Mouse (Mus musculus): ENCODE results near the gene Hoxa3. TPM values are rescaled to one million over a fixed set of nuclear protein-coding genes. Genes with fewer than 3 reads are reported as not detected.

Hoxa3 gene
- polyA plus RNA-seq, 1 experiment from 2014 or later: 3.4 TPM

GRCm38 (mm10) chr6:52229558-52230416 lies 16.7 kb upstream of the Hoxa3 start:
- no peak for ATAC-seq
- Histone ChIP-seq H3K27ac (ENCODE audit: low read depth, low read length) (no peak overlapping the region; the same call in 1 of the 2 replicates), H3K4me3 (ENCODE audit: low read depth, low read length) (peak overlapping the region; percentile 28), H3K36me3 (ENCODE audit: control insufficient read depth, insufficient read depth) (no peaks in the 10 kb centered on the region), H3K9me3 (ENCODE audit: control insufficient read depth) (no peaks in the 10 kb centered on the region), H3K9ac (ENCODE audit: low read depth, low read length) (no peak overlapping the region), H3K27me3 (replicated peaks; ENCODE audit: control insufficient read depth, insufficient read depth, low read length) (peaks cover 97% of the 10 kb centered on the region), H3K4me1 (replicated peaks; ENCODE audit: control insufficient read depth, insufficient read depth, low read length) (no peaks in the 10 kb centered on the region), H3K4me2 (replicated peaks; ENCODE audit: low read depth) (peak overlapping the region; percentile 35)
- no peak for TF ChIP-seq CTCF (IDR thresholded peaks at IDR 0.05; ENCODE audit: low read depth)
- WGBS: 3% methylated on average over 44 of the region's 44 CpGs

- ATAC-seq: no peak
- H3K36me3 ChIP-seq (ENCODE audit: control insufficient read depth, insufficient read depth): no peaks in the 10 kb centered on the region
- no peak for TF ChIP-seq CTCF (IDR thresholded peaks at IDR 0.05; ENCODE audit: low read depth)
- no peak overlapping the region; the same call in 1 of the 2 replicates for H3K9ac ChIP-seq (ENCODE audit: low read depth, low read length)
- no peak overlapping the region for H3K27ac ChIP-seq (ENCODE audit: low read depth, low read length)
- H3K4me2 ChIP-seq (replicated peaks; ENCODE audit: low read depth): peak overlapping the region; percentile 35
- peak overlapping the region; percentile 28 for H3K4me3 ChIP-seq (ENCODE audit: low read depth, low read length)
- peaks cover 96% of the 10 kb centered on the region for H3K27me3 ChIP-seq (replicated peaks; ENCODE audit: control insufficient read depth, insufficient read depth, low read length)
- WGBS: 2% methylated on average over 38 of the region's 38 CpGs
- no peaks in the 10 kb centered on the region for H3K9me3 ChIP-seq (ENCODE audit: control insufficient read depth)
- H3K4me1 ChIP-seq (replicated peaks; ENCODE audit: control insufficient read depth, insufficient read depth, low read length): no peaks in the 10 kb centered on the region
Observed at GRCm38 (mm10) chr6:52228475-52229465, 15.6 kb upstream of the Hoxa3 start.

DNA sequence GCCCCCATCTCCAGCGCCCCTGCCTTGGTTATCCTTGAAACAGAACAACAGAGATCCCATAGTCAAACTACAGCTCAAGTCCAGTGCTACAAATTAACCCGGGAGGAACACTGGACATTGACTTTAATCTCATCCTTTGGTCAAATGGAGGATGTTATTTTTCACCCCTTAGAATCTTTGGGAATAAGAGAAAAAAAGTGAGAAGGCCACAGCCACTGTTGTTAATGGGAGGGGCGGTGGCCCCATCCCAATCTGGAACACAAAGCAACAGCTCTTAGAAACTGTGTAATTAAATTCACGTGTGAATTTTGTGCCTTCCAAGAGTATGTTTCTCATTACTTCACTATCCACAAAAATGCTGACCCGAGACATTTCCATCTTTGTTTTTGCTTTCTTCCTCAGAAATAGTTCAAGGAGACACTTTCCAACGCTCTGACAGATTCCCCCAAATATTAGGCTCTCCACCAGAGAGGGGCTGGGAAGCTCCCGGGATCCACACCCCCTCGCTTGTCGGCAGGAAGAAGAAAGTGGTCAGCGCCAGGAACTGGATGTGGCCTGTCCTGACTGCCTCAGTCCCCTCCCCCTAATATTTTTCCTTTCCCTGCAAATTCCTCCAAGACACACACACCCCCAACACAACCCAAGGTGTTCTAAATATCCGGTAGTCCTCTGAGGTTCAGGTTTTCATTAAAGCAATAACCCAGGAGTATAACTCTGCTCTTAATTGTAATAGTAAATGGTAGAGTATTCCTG lies 14.5 kb upstream of the Hoxa3 start:
- Histone ChIP-seq H3K27ac (ENCODE audit: low read depth, low read length) (no peak overlapping the region), H3K27me3 (replicated peaks; ENCODE audit: control insufficient read depth, insufficient read depth, low read length) (peaks cover 95% of the 10 kb centered on the region), H3K4me3 (ENCODE audit: low read depth, low read length) (no peak overlapping the region), H3K9me3 (ENCODE audit: control insufficient read depth) (no peaks in the 10 kb centered on the region), H3K4me2 (replicated peaks; ENCODE audit: low read depth) (no peak overlapping the region), H3K9ac (ENCODE audit: low read depth, low read length) (no peak overlapping the region), H3K4me1 (replicated peaks; ENCODE audit: control insufficient read depth, insufficient read depth, low read length) (no peaks in the 10 kb centered on the region), H3K36me3 (ENCODE audit: control insufficient read depth, insufficient read depth) (no peaks in the 10 kb centered on the region)
- WGBS: 9% methylated on average over 11 of the region's 11 CpGs
- ATAC-seq: no peak
- no peak for TF ChIP-seq CTCF (IDR thresholded peaks at IDR 0.05; ENCODE audit: low read depth)

DNA sequence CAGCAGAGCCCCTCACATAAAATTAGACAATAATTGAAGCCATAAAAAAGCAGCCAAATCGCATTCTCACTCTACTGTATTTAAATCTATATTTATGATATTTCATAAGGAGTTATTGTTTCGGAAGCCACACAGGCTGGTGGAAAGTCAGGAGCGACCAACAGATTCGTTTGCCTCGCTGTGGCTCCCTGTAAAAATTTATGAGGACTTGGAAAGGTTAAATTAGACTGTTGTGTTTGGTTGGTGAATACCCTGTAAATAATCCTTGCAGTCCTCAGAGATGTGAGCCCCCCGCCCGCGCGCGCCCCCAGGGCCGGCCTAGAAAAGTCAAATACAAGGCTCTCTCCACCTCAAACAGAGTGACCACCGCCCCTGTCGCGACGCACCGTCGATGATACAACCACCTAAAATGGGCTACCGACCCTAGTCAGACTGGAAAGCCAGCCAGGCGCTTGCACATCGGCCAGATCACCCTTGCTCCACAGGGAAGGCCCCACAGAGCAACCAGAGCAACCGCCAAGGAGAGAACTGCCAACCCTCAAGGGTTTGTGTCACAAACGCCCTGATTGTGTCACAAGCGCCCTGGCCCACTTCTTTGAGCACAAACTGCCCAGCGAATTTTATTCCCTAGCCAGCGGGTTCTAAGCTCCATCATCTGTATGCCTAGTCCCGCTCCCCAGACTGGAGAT lies 13.6 kb upstream of the Hoxa3 start:
- 4% methylated on average over 26 of the region's 26 CpGs for WGBS
- Histone ChIP-seq H3K4me3 (ENCODE audit: low read depth, low read length) (peak overlapping the region; percentile 32), H3K36me3 (ENCODE audit: control insufficient read depth, insufficient read depth) (no peaks in the 10 kb centered on the region), H3K27ac (ENCODE audit: low read depth, low read length) (no peak overlapping the region), H3K9me3 (ENCODE audit: control insufficient read depth) (no peaks in the 10 kb centered on the region), H3K27me3 (replicated peaks; ENCODE audit: control insufficient read depth, insufficient read depth, low read length) (peaks cover 95% of the 10 kb centered on the region), H3K9ac (ENCODE audit: low read depth, low read length) (no peak overlapping the region), H3K4me2 (replicated peaks; ENCODE audit: low read depth) (peak overlapping the region; percentile 50), H3K4me1 (replicated peaks; ENCODE audit: control insufficient read depth, insufficient read depth, low read length) (no peaks in the 10 kb centered on the region; the same call in 1 of the 2 replicates)
- TF ChIP-seq CTCF (IDR thresholded peaks at IDR 0.05; ENCODE audit: low read depth): no peak
- ATAC-seq: no peak
